Mouse (Mus musculus) heart, adult 2 months (tissue): ENCODE data around the gene Slc6a19.

Experiments
- CTCF ChIP-seq: fragments of 200-600 bp; IDR thresholded peaks from 2 replicates; pipeline ENCODE4 v1.8.1; 2022; ENCODE audit warnings: antibody characterized with exemption, mild to moderate bottlenecking, moderate library complexity
- EP300 ChIP-seq: fragments of 200-500 bp; IDR thresholded peaks from 2 replicates; pipeline ENCODE4 v1.6.1; 2011; ENCODE audit warnings: low read depth, low read length, control low read depth; ENCODE audit not compliant: insufficient read depth
- POLR2A ChIP-seq: fragments of 200-500 bp; IDR thresholded peaks from 2 replicates; pipeline ENCODE4 v1.6.1; 2011; ENCODE audit warnings: mild to moderate bottlenecking, low read depth, low read length, control low read depth; ENCODE audit not compliant: insufficient read depth

GRCm38 (mm10) chr13:73704694-73705325 is at the start of gene Slc6a19:
- TF ChIP-seq CTCF (no peak), POLR2A (no peak), EP300 (no peak)
